In the genomic region with DNA sequence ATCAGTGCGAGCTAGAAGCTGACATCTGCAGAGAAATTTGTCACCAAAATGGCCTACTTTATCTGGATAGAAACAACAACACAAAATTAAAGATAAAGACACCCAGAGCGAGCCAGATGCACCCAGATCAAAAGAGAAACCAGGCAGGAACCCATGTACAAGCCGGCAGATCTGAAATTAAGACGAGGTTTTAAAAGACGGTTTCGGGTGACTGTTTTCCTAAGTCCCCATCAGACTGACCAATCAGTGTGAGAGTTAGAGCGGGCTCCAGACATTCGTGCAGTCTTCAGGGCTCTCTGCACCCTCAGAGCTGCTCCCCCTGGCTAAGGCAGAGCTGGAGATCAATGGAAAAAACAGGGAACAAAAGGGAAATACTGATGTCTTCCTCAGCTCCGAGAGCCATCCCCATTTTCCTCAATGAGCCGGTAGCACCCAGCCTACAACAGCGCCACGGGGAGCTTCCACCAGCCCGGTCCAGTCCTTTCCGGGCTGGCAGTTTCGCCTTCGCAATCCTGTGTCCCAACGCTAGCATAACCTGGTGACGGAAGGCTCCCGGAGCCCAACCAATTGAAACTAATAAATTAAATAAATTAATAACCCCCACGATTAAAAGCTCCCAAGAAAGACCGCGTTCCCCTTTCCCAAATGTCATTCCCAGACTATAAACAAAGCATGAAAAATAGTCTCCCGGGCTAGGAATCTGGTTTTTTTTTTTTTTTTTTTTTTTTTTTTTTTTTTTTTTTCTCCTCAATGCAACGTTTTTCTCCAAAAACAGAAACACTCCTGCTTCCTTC, we compare ENCODE assay signal across 8 mouse cellular contexts. TPM values are rescaled to one million over a fixed set of nuclear protein-coding genes. Genes with fewer than 3 reads are reported as not detected.
DNase-seq lines count a peak whose midpoint lies in the region; ATAC-seq and TF ChIP-seq lines count a peak whose summit lies in the region.

No protein-coding gene starts in this region.

- TF ChIP-seq CTCF in gastrocnemius, adult 2 months (IDR thresholded peaks at IDR 0.05) = peak; percentile 35
- TF ChIP-seq CTCF in left cerebral cortex, adult 2 months (IDR thresholded peaks at IDR 0.05) = no peak

- WGBS in hindbrain, embryonic 16.5 days = under 1% methylated on average over 24 of the region's 24 CpGs

- H3K27me3 ChIP-seq in hindbrain, embryonic 16.5 days (replicated peaks; ENCODE audit: control insufficient read depth, insufficient read depth, low read length) = no peaks in the 10 kb centered on the region

- H3K4me3 ChIP-seq in gastrocnemius, adult 2 months = peak overlapping the region; percentile 97
- H3K4me3 ChIP-seq in hindbrain, embryonic 16.5 days (ENCODE audit: low read length) = peak overlapping the region; percentile 94
- H3K4me3 ChIP-seq in left cerebral cortex, adult 2 months = peak overlapping the region; percentile 86

- peak; percentile 73 for ATAC-seq in hindbrain, embryonic 16.5 days
- peak; percentile 53 for ATAC-seq in megakaryocyte, adult 5-6 weeks (ENCODE audit: poor library complexity, severe bottlenecking)

- intact Hi-C loops in gastrocnemius, adult 2 months (cut with DNase I) = loop anchor here (2.0 to 10.0 kb wide), 6 partner anchors 67 to 465 kb away; no protein-coding TSS in a partner anchor
- intact Hi-C loops in left cerebral cortex, adult 2 months (cut with DNase I) = loop anchor here (1.0 to 10.0 kb wide), 5 partner anchors 65 to 467 kb away; a partner anchor contains a TSS

- H3K4me1 ChIP-seq in hindbrain, embryonic 16.5 days (ENCODE audit: control insufficient read depth, insufficient read depth, low read depth, low read length) = peaks cover 16% of the 10 kb centered on the region

- no peaks in the 10 kb centered on the region for H3K36me3 ChIP-seq in hindbrain, embryonic 16.5 days (ENCODE audit: control insufficient read depth, insufficient read depth, low read length)

- no peaks in the 10 kb centered on the region for H3K9me3 ChIP-seq in hindbrain, embryonic 16.5 days (ENCODE audit: control insufficient read depth, low read length)

- H3K9ac ChIP-seq in hindbrain, embryonic 16.5 days (ENCODE audit: low read depth, low read length) = peak overlapping the region; percentile 72

- peak overlapping the region; percentile 97 for H3K27ac ChIP-seq in gastrocnemius, adult 2 months
- H3K27ac ChIP-seq in hindbrain, embryonic 16.5 days (ENCODE audit: low read depth, low read length) = peak overlapping the region; percentile 76
- peak overlapping the region; percentile 83 for H3K27ac ChIP-seq in left cerebral cortex, adult 2 months

- H3K4me2 ChIP-seq in hindbrain, embryonic 16.5 days (ENCODE audit: low read length) = peak overlapping the region; percentile 90

- DNase-seq in lung, adult 18-20 months = peak; percentile 58 to 65
- DNase-seq in lung, postnatal 25 days (ENCODE audit: low spot score) = no peak
- DNase-seq in cerebellum, postnatal 25 days = peak; percentile 80 to 81
- peak; percentile 85 for DNase-seq in gastrocnemius, adult 2 months
- peak; percentile 38 to 54 for DNase-seq in left cerebral cortex, adult 2 months (ENCODE audit: extremely low spot score in 1 of 2, low spot score in 2 of 2)
- peak; percentile 58 to 61 for DNase-seq in right cerebral cortex, postnatal 10 days (ENCODE audit: low spot score in 2 of 2)

RNA-seq across cellular contexts. Expression of a gene that starts 1.1 kb away (rescaled TPM):
- 100 to 1,000 TPM; 190 to 201 TPM for total RNA-seq in gastrocnemius, adult 2 months (2021)
- polyA plus RNA-seq in hindbrain, embryonic 16.5 days (2015; fragmentation: Nextera tagmentation; extraction: Ambion mirVana) = 60.5 and 70.7 TPM in 2 replicates
- 10 to 100 TPM; 52.4 to 57.4 TPM for total RNA-seq in left cerebral cortex, adult 2 months (2021)
- total RNA-seq in megakaryocyte, adult 5-6 weeks (2015) = 43.6 and 45.6 TPM in 2 replicates
- total RNA-seq in megakaryocyte, adult 5-6 weeks (2017) = 17.4 and 19.6 TPM in 2 replicates
